Mouse (Mus musculus): ENCODE data around the gene Rcn3.

Rcn3 gene

GRCm38 (mm10) chr7:45048923-45049657, 42.9 kb downstream of the Rcn3 start:
- DNase-seq (ENCODE audit: low read depth, low spot score), result no peak

- no peak for DNase-seq (ENCODE audit: low read depth, low spot score)
Observed at GRCm38 (mm10) chr7:45048001-45048890, 43.8 kb downstream of the Rcn3 start.

- DNase-seq (ENCODE audit: low read depth, low spot score), result no peak
Observed at GRCm38 (mm10) chr7:45047491-45047890, 44.5 kb downstream of the Rcn3 start.

GRCm38 (mm10) chr7:45046853-45047350, 45.1 kb downstream of the Rcn3 start:
- DNase-seq (ENCODE audit: low read depth, low spot score), result no peak

GRCm38 (mm10) chr7:45045741-45046140, 46.3 kb downstream of the Rcn3 start:
- no peak for DNase-seq (ENCODE audit: low read depth, low spot score)

- DNase-seq (ENCODE audit: low read depth, low spot score), result no peak
Observed at GRCm38 (mm10) chr7:45043307-45043706, 48.7 kb downstream of the Rcn3 start.

- no peak for DNase-seq (ENCODE audit: low read depth, low spot score)
Observed at GRCm38 (mm10) chr7:45040851-45041250, 51.2 kb downstream of the Rcn3 start.

- no peak for DNase-seq (ENCODE audit: low read depth, low spot score)
Observed at GRCm38 (mm10) chr7:45038411-45038810, 53.6 kb downstream of the Rcn3 start.

- DNase-seq (ENCODE audit: low read depth, low spot score), result no peak
Observed at GRCm38 (mm10) chr7:45037720-45038361, 54.2 kb downstream of the Rcn3 start.

GRCm38 (mm10) chr7:45036702-45037101, 55.3 kb downstream of the Rcn3 start:
- no peak for DNase-seq (ENCODE audit: low read depth, low spot score)

GRCm38 (mm10) chr7:45035631-45036030, 56.4 kb downstream of the Rcn3 start:
- DNase-seq (ENCODE audit: low read depth, low spot score), result no peak

GRCm38 (mm10) chr7:45033722-45034359, 58.2 kb downstream of the Rcn3 start:
- no peak for DNase-seq (ENCODE audit: low read depth, low spot score)

All from brain, embryonic 18.5 days (tissue).